Mouse (Mus musculus) heart, embryonic 16.5 days (tissue): ENCODE data around the gene Bcas1. TPM values are rescaled to one million over a fixed set of nuclear protein-coding genes. Genes with fewer than 3 reads are reported as not detected.

Experiments used
- ATAC-seq: fragments of 200-750 bp; cut with Nextera tagmentation; replicated peaks from 2 replicates; pipeline ENCODE4 v1.8.0; 2017; ENCODE audit warnings: moderate number of reproducible peaks; ENCODE audit not compliant: insufficient read depth, low FRiP score; ENCODE audit errors: extremely low read depth
- H3K27ac ChIP-seq: fragments of 300-500 bp; sonication (generic); 2 replicates; pipeline ENCODE4 v1.5.1; 2014; ENCODE audit warnings: mild to moderate bottlenecking, low read length, control low read depth, moderate library complexity
- H3K27me3 ChIP-seq: fragments of 300-500 bp; sonication (generic); 2 replicates; pipeline ENCODE4 v1.6.1; 2014; ENCODE audit warnings: low read length, mixed read lengths; ENCODE audit not compliant: control insufficient read depth, insufficient read depth
- H3K36me3 ChIP-seq: fragments of 300-500 bp; sonication (generic); 2 replicates; pipeline ENCODE4 v1.6.1; 2014; ENCODE audit not compliant: control insufficient read depth, insufficient read depth
- H3K4me1 ChIP-seq: fragments of 300-500 bp; sonication (generic); 2 replicates; pipeline ENCODE4 v1.6.1; 2014; ENCODE audit warnings: low read length, mixed read lengths; ENCODE audit not compliant: control insufficient read depth, insufficient read depth
- H3K4me2 ChIP-seq: fragments of 300-500 bp; sonication (generic); 2 replicates; pipeline ENCODE4 v1.6.1; 2014; ENCODE audit warnings: low read depth, mild to moderate bottlenecking, control low read depth, low read length
- H3K4me3 ChIP-seq: fragments of 300-500 bp; sonication (generic); 2 replicates; pipeline ENCODE4 v1.5.1; 2014; ENCODE audit warnings: mild to moderate bottlenecking, control low read depth, low read length
- H3K9ac ChIP-seq: fragments of 300-500 bp; sonication (generic); 2 replicates; pipeline ENCODE4 v1.6.1; 2014; ENCODE audit warnings: low read length, control low read depth
- H3K9me3 ChIP-seq: fragments of 300-500 bp; sonication (generic); replicated peaks from 2 replicates; pipeline ENCODE4 v1.6.1; 2016; ENCODE audit warnings: low read length; ENCODE audit not compliant: control insufficient read depth
- WGBS: fragments of 180-500 bp; shearing (Covaris S2); extraction: QIAGEN DNeasy Blood & Tissue Kit; methylation state at CpG from one replicate; pipeline ENCODE4 v1.1.7; 2014; 5-methylcytosine and 5-hydroxymethylcytosine counted together
- polyA plus RNA-seq: library from polyadenylated mRNA; unstranded; fragments of >200 nt; fragmentation: Nextera tagmentation; extraction: Ambion mirVana; gene quantifications from 2 replicates; pipeline ENCODE4 v1.2.1, GENCODE M21; 2015

Gene Bcas1
- polyA plus RNA-seq, 1 experiment from 2014 or later, result 0.58 TPM

DNA sequence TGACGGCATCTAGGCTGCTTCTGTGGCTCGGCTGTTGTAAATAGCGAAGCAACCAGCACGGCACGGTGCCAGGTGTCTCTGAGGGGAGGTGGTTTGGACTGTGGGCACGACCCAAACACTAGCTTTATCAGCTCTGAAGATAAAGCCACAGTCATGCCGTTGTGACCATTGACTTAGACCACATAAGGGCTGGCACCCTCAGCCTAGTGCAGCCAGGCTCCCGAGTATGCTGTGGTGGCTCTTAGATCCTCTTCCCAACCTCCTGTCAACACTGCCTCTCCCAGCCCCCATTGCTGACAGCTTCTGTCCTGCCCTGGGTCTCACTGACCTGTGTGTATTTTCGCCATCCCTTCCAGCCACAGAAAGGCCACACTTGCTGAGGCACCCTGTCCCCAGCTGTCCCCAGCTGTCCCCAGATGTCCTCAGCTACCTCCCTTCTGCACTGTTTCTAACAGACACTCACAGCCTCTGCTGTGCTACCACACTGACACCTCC is 91.3 kb downstream of the Bcas1 start:
- no peaks in the 10 kb centered on the region for H3K27me3 ChIP-seq
- H3K9ac ChIP-seq, result no peak overlapping the region
- no peak overlapping the region; the same call in 1 of the 2 replicates for H3K27ac ChIP-seq
- no peaks in the 10 kb centered on the region for H3K36me3 ChIP-seq
- ATAC-seq, result peak; percentile 84
- 21% methylated on average over 9 of the region's 9 CpGs for WGBS
- no peaks in the 10 kb centered on the region for H3K9me3 ChIP-seq
- no peak overlapping the region for H3K4me3 ChIP-seq
- H3K4me1 ChIP-seq, result peaks cover 8% of the 10 kb centered on the region
- H3K4me2 ChIP-seq, result peak overlapping the region; percentile 40; the same call in 1 of the 2 replicates

DNA sequence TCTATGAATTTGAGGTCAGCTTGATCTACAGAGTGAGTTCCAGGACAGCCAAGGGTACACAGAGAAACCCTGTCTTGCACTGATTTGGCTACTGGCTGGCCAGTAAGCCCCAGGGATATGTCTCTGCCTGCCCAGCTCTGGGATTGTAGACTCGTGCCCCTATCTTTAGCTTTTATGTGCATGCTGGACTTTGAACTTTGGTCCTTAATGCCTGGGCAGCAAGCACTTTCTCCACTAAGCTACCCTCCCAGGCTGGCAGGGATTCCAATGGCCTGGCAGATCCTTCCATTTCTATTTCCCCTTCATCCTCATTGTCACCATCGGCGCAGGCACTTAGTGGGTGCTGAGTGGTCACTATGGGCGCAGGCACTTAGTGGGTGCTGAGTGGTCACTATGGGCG is 92.5 kb downstream of the Bcas1 start:
- Histone ChIP-seq H3K27ac (no peak overlapping the region), H3K4me3 (no peak overlapping the region), H3K9me3 (no peaks in the 10 kb centered on the region), H3K27me3 (no peaks in the 10 kb centered on the region), H3K4me1 (peaks cover 13% of the 10 kb centered on the region), H3K36me3 (no peaks in the 10 kb centered on the region), H3K9ac (no peak overlapping the region), H3K4me2 (no peak overlapping the region)
- WGBS, result 90% methylated on average over 5 of the region's 5 CpGs
- no peak for ATAC-seq

DNA sequence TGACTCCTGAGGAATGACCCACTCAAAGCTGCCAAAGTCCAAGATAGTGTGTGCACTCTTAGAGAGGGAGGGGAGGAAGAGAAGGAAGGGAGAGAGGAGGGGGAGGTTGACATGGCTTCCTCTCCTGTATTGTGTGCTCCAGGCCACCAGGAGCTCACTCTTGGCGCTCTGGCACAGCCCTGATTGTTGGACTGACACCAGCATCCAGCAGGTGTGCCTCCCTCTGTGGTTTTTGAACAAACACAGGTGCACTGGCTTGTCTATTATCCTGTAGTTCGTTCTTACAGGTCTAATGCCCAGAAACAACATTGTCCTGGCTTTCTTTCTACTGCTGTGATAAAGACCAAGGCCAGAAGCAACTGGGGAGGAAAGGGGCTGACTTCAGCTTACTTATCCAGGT is 95.8 kb downstream of the Bcas1 start:
- H3K4me1 ChIP-seq, result peaks cover 13% of the 10 kb centered on the region
- no peak overlapping the region for H3K27ac ChIP-seq
- H3K4me2 ChIP-seq, result no peak overlapping the region
- H3K36me3 ChIP-seq, result no peaks in the 10 kb centered on the region
- H3K27me3 ChIP-seq, result no peaks in the 10 kb centered on the region
- no peaks in the 10 kb centered on the region for H3K9me3 ChIP-seq
- no peak overlapping the region for H3K4me3 ChIP-seq
- WGBS, result 59% methylated on average over 2 of the region's 2 CpGs
- no peak for ATAC-seq
- no peak overlapping the region for H3K9ac ChIP-seq

DNA sequence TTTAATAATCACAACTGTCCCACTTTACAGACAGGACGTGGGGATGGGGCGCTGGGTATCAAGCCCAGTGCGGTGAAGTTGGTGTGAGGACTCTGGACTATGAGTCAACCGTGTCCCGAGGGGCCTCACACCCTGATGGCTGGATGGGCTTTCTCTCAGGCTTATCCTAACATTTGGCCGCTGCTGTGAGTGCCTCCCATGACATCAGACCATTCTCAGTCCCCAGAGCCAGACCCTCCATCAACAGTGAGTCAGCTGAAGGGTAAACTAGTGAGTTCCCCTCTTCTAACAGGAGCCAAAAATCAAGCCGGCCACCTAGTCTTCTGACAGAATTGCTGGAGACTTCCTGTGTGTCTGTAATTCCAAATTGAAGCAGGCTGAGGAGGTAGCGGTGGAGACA is 97.2 kb downstream of the Bcas1 start:
- no peak overlapping the region for H3K9ac ChIP-seq
- H3K27ac ChIP-seq, result peak overlapping the region; percentile 72
- H3K4me1 ChIP-seq, result peaks cover 5% of the 10 kb centered on the region
- no peaks in the 10 kb centered on the region for H3K9me3 ChIP-seq
- H3K4me2 ChIP-seq, result no peak overlapping the region
- ATAC-seq, result peak; percentile 73
- WGBS, result 42% methylated on average over 8 of the region's 8 CpGs
- no peaks in the 10 kb centered on the region for H3K36me3 ChIP-seq
- no peaks in the 10 kb centered on the region for H3K27me3 ChIP-seq
- H3K4me3 ChIP-seq, result no peak overlapping the region

DNA sequence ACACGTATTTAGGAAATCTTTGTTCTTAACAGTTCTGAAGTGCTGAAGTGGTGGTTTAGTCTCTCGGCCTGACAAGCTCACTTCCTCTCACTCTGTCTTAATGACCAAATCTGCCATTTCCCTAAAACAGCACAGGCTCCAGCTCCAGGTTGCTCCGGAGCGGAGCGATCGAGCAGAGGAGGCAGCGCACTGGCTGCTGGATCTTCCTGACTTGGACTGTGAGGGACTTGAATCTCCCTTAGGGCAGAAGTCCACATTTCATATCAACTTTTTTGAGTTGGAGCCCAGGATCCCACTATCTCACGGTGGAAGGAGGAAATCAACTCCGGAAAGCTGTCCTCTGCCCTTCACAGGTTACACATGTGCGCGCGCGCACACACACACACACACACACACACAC is 97.7 kb downstream of the Bcas1 start:
- Histone ChIP-seq H3K36me3 (no peaks in the 10 kb centered on the region), H3K27ac (peak overlapping the region; percentile 72), H3K4me2 (no peak overlapping the region), H3K27me3 (no peaks in the 10 kb centered on the region), H3K9me3 (no peaks in the 10 kb centered on the region), H3K9ac (no peak overlapping the region), H3K4me1 (peaks cover 5% of the 10 kb centered on the region), H3K4me3 (no peak overlapping the region)
- 68% methylated on average over 13 of the region's 13 CpGs for WGBS
- ATAC-seq, result peak; percentile 35; the same call in 1 of the 2 replicates

DNA sequence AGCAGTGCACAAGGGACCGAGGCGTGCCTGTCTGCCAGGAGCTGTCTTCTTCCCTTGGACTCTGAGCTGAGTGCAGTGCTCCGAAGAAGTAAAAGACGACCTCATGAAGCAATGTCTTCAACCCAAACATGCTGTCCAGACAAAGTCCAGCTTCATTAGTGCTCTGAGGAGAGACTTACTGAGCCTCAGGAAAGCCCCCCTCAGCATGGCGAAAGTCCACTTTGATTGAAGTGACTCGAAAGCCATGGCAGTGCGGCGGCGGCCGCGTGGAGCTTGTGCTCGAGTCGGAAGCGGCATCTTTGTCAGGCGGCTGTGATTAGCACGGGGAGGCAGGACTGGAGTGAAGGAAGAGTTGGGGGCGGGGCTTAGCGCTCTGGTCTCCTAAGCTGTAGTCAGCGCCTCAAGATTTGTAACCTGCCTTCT is 103.7 kb downstream of the Bcas1 start:
- peak overlapping the region; percentile 49 for H3K4me3 ChIP-seq
- H3K9me3 ChIP-seq, result no peaks in the 10 kb centered on the region
- H3K27ac ChIP-seq, result no peak overlapping the region
- H3K9ac ChIP-seq, result peak overlapping the region; percentile 68
- WGBS, result 7% methylated on average over 19 of the region's 19 CpGs
- no peaks in the 10 kb centered on the region for H3K36me3 ChIP-seq
- H3K27me3 ChIP-seq, result no peaks in the 10 kb centered on the region
- H3K4me2 ChIP-seq, result peak overlapping the region; percentile 79
- peaks cover 22% of the 10 kb centered on the region for H3K4me1 ChIP-seq
- no peak for ATAC-seq

DNA sequence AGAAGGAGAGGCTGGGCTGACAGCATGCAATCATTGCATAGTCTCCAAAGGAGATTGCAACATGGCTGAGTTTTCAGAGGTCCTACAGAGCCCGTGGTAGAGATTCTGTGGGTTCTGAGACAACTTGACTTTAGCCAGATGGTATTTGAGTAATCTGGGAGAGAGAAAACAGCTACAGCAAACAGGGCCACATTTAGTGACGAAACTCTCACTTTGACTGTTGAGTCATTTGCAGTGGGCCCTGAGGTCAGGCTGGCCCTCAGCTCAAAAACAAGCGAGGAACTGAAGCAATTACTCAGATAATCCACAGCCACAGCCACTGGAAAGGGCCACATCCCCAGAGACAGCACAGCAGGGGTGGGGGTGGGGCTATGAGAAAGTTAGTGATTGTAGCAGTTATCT is 105.6 kb downstream of the Bcas1 start:
- H3K4me3 ChIP-seq, result no peak overlapping the region
- H3K4me1 ChIP-seq, result peaks cover 22% of the 10 kb centered on the region
- no peaks in the 10 kb centered on the region for H3K27me3 ChIP-seq
- no peak overlapping the region for H3K4me2 ChIP-seq
- ATAC-seq, result no peak
- no peaks in the 10 kb centered on the region for H3K36me3 ChIP-seq
- no peak overlapping the region for H3K9ac ChIP-seq
- WGBS, result 34% methylated on average over 3 of the region's 3 CpGs
- H3K9me3 ChIP-seq, result no peaks in the 10 kb centered on the region
- peak overlapping the region; percentile 75 for H3K27ac ChIP-seq

DNA sequence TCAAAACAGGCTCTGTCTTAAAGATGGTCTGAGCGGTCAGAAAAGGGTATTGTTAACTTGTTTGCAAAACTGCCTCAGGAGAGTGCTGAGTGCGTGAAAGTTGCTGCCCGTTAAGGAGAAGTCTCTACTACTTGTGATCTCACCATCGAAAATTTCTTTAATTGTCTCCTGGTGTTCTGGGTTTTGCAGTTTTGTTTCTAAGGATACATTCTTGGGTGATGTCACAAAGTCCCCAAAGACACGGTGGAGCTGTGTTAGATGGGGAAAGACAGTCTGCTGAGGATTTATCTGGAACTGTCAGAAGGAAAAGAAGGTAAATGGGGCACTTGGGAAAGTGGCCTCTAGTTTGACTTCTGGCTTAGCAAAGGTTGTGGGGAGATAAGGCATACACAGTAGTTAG is 106.1 kb downstream of the Bcas1 start:
- WGBS, result 45% methylated on average over 5 of the region's 5 CpGs
- ATAC-seq, result no peak

DNA sequence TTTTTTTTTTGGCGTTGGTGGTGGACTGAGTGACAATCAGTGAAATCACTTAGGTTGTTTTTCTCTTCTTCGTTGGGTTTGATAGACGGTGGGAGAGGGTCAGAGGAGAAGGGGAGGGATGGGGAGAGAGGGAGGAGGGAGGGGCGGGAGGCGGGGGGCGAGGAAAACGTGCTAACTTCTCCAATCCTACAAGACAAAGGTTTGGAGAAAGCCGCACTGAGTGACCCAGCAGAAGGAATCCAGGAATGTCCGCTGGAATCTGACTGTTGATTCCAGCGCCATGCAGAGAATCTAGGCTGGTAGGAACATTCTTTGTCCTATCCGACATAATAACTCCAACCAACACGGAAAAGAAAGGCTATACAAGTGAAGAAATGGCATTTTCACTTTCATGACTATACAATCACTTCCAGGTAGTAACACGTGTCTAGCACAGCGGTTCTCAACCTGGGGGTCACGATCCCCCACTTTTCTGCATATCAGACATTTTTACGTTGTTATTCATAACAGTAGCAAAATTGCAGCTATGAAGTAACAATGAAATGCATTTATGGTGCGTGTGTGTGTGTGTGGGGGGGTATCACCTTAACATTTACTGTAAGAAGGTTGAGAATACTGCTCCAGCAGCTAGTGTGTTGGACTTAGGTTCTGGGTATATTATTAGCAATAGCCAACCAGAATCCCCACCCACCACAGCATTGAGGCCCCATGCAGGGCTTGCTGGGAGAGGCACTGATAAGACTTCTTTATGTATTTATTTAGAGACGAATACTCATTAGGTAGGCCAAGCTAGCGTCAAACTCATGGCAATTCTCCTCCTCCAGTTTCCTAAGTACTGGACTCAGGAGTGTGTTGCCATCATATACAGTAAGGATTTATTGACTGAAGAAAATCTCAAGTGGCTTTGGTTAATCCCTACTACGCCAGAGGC is 107.8 kb downstream of the Bcas1 start:
- ATAC-seq, result no peak
- 15% methylated on average over 19 of the region's 20 CpGs for WGBS
- Histone ChIP-seq H3K4me3 (peak overlapping the region; percentile 53), H3K27ac (peak overlapping the region; percentile 81), H3K36me3 (no peaks in the 10 kb centered on the region), H3K9me3 (no peaks in the 10 kb centered on the region), H3K27me3 (no peaks in the 10 kb centered on the region), H3K4me2 (peak overlapping the region; percentile 75), H3K4me1 (peaks cover 22% of the 10 kb centered on the region), H3K9ac (peak overlapping the region; percentile 71)

More for the DNA sequence above, 106.1 kb downstream of the Bcas1 start:
- Histone ChIP-seq H3K4me1 (peaks cover 22% of the 10 kb centered on the region), H3K27ac (peak overlapping the region; percentile 75), H3K27me3 (no peaks in the 10 kb centered on the region), H3K4me2 (no peak overlapping the region), H3K36me3 (no peaks in the 10 kb centered on the region), H3K9ac (no peak overlapping the region), H3K9me3 (no peaks in the 10 kb centered on the region), H3K4me3 (no peak overlapping the region)
